Mouse (Mus musculus): ENCODE results near the gene Cftr. TPM values are rescaled to one million over a fixed set of nuclear protein-coding genes. Genes with fewer than 3 reads are reported as not detected.

Cftr gene
- total and polyA plus RNA-seq, 3 experiments: not detected

DNA sequence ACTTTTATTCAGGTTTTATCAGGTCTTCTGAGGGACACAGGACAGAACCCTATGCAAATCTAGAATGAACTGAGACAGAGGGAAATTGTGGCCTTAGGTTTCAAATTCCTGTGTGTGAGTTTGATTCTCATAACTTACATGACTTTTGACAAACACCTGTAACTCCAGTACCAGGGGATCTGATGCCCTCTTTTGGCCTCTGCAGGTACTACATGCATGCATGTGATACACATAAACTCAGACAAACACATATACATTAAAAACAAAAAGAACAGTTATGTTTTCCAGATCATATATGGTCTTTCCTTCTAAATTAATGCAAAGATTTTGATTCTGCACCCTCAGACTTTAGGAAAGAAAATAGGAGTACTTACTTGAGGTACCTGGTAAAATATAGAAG, 190.5 kb downstream of the Cftr start:
- Histone ChIP-seq H3K4me3 (ENCODE audit: control insufficient read depth in 1 of 2, insufficient read depth in 1 of 2, low read depth in 2 of 2, low read length in 2 of 2) (no peak overlapping the region), H3K79me2 (ENCODE audit: control insufficient read depth, insufficient read depth, low read length, poor library complexity) (no peaks in the 10 kb centered on the region), H3K27me3 (ENCODE audit: control insufficient read depth in 1 of 2, insufficient read depth in 2 of 2, low read length in 2 of 2) (no peaks in the 10 kb centered on the region; a peak in 1 of 4 replicates), H3K27ac (ENCODE audit: control insufficient read depth, low read depth, low read length) (no peak overlapping the region), H3K9me3 (replicated peaks; ENCODE audit: insufficient read depth, low read length) (no peaks in the 10 kb centered on the region), H3K9ac (ENCODE audit: control insufficient read depth, low read depth, low read length, poor library complexity, severe bottlenecking) (no peak overlapping the region), H3K4me1 (ENCODE audit: control insufficient read depth in 1 of 2, insufficient read depth in 2 of 2, low read length in 2 of 2) (no peaks in the 10 kb centered on the region), H3K36me3 (ENCODE audit: control insufficient read depth in 1 of 2, insufficient read depth in 2 of 2, low read length in 2 of 2) (no peaks in the 10 kb centered on the region)
- peak; percentile 20 for DNase-seq (ENCODE audit: low read depth, low spot score)
- TF ChIP-seq CTCF (IDR thresholded peaks at IDR 0.05 in 2 of 3, conservative IDR thresholded peaks at IDR 0.05 in 1 of 3; ENCODE audit: control insufficient read depth in 1 of 3, insufficient read depth in 1 of 3, low read depth in 2 of 3, low read length in 3 of 3, poor library complexity in 1 of 3, severe bottlenecking in 1 of 3) (peak in 1 of 3 experiments; percentile 30; a peak in 3 of 6 replicates), RAD21 (IDR thresholded peaks at IDR 0.05; ENCODE audit: low read depth, low read length) (peak; percentile 6), CHD1 (IDR thresholded peaks at IDR 0.05; ENCODE audit: low read depth, low read length) (no peak)

DNA sequence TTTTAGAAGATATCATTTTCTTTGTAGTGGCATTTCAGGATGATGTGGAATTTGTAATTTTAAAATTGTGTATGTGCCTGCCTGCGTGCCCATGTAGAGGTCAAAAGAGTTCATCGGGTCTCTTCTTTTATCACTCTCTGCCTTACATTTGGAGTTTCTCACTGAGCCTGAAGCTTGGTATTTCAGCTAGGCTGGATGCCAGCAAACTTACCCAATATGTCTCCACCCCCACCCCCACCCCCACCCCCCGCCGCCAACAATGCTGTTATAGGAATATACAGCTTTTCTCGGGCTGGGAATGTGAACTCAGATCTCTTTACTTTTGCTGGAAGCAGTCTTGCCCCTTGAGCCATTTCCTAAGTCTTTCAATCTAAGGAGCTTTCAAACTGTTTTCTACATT, 191.7 kb downstream of the Cftr start:
- Histone ChIP-seq H3K27me3 (ENCODE audit: control insufficient read depth in 1 of 2, insufficient read depth in 2 of 2, low read length in 2 of 2) (no peaks in the 10 kb centered on the region; a peak in 1 of 4 replicates), H3K79me2 (ENCODE audit: control insufficient read depth, insufficient read depth, low read length, poor library complexity) (no peaks in the 10 kb centered on the region), H3K9me3 (replicated peaks; ENCODE audit: insufficient read depth, low read length) (no peaks in the 10 kb centered on the region), H3K4me3 (ENCODE audit: control insufficient read depth in 1 of 2, insufficient read depth in 1 of 2, low read depth in 2 of 2, low read length in 2 of 2) (no peak overlapping the region), H3K9ac (ENCODE audit: control insufficient read depth, low read depth, low read length, poor library complexity, severe bottlenecking) (no peak overlapping the region), H3K36me3 (ENCODE audit: control insufficient read depth in 1 of 2, insufficient read depth in 2 of 2, low read length in 2 of 2) (no peaks in the 10 kb centered on the region; a peak in 1 of 4 replicates), H3K4me1 (ENCODE audit: control insufficient read depth in 1 of 2, insufficient read depth in 2 of 2, low read length in 2 of 2) (peaks cover 0 to 2% of the 10 kb centered on the region in 2 experiments; a peak in 1 of 4 replicates), H3K27ac (ENCODE audit: control insufficient read depth, low read depth, low read length) (no peak overlapping the region)
- TF ChIP-seq JUND (IDR thresholded peaks at IDR 0.05; ENCODE audit: low read depth, low read length): no peak
- no peak for TF ChIP-seq MEF2A (IDR thresholded peaks at IDR 0.05; ENCODE audit: extremely low read depth, insufficient replicate concordance, low read depth, low read length, poor library complexity, severe bottlenecking)
- TF ChIP-seq MXI1 (IDR thresholded peaks at IDR 0.05; ENCODE audit: low read depth, low read length): no peak
- TF ChIP-seq RCOR1 (IDR thresholded peaks at IDR 0.05; ENCODE audit: low read depth, low read length): no peak
- TF ChIP-seq E2F4 (IDR thresholded peaks at IDR 0.05; ENCODE audit: borderline replicate concordance, low read depth, low read length): no peak
- no peak for TF ChIP-seq CTCF (IDR thresholded peaks at IDR 0.05 in 2 of 3, conservative IDR thresholded peaks at IDR 0.05 in 1 of 3; ENCODE audit: control insufficient read depth in 1 of 3, insufficient read depth in 1 of 3, low read depth in 2 of 3, low read length in 3 of 3, poor library complexity in 1 of 3, severe bottlenecking in 1 of 3)
- no peak for TF ChIP-seq SMC3 (IDR thresholded peaks at IDR 0.05; ENCODE audit: low read depth, low read length)
- DNase-seq (ENCODE audit: low read depth, low spot score): no peak

DNA sequence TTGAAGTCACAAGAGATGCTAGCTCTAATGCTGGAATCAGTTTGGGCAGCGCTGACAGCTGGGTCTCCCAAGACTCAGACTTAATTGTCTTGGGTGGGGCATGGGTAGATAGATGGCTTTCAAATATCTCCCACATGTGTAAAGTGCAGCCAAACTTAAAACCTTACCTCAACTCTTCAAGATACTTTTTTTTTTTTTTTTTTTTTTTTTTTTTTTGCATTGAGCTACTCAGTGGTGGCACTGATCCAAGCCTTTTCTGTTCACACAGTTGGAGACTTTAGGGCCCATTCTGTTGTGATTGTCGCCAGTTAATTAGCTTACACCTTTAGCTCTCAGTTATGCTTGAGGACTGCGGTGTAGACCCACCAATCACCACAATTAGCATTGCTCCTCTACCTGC, 198.6 kb downstream of the Cftr start:
- Histone ChIP-seq H3K79me2 (ENCODE audit: control insufficient read depth, insufficient read depth, low read length, poor library complexity) (no peaks in the 10 kb centered on the region), H3K36me3 (ENCODE audit: control insufficient read depth in 1 of 2, insufficient read depth in 2 of 2, low read length in 2 of 2) (peaks cover 0 to 16% of the 10 kb centered on the region in 2 experiments; a peak in 3 of 4 replicates), H3K27me3 (ENCODE audit: control insufficient read depth in 1 of 2, insufficient read depth in 2 of 2, low read length in 2 of 2) (no peaks in the 10 kb centered on the region), H3K9me3 (replicated peaks; ENCODE audit: insufficient read depth, low read length) (no peaks in the 10 kb centered on the region), H3K9ac (ENCODE audit: control insufficient read depth, low read depth, low read length, poor library complexity, severe bottlenecking) (no peak overlapping the region), H3K4me1 (ENCODE audit: control insufficient read depth in 1 of 2, insufficient read depth in 2 of 2, low read length in 2 of 2) (peaks cover 6 to 9% of the 10 kb centered on the region in 2 experiments), H3K4me3 (ENCODE audit: control insufficient read depth in 1 of 2, insufficient read depth in 1 of 2, low read depth in 2 of 2, low read length in 2 of 2) (no peak overlapping the region), H3K27ac (ENCODE audit: control insufficient read depth, low read depth, low read length) (no peak overlapping the region)
- no peak for DNase-seq (ENCODE audit: low read depth, low spot score)
- TF ChIP-seq SIN3A (IDR thresholded peaks at IDR 0.05; ENCODE audit: low read length) (no peak), ZNF384 (IDR thresholded peaks at IDR 0.05; ENCODE audit: low read depth, low read length) (peak; percentile 74)

All from MEL (cell line).